Mouse (Mus musculus): Measurements from ENCODE around the gene Frzb.
A peak's percentile ranks its signal among the peaks of the same experiment; 100 is the strongest.

The Frzb gene

DNA sequence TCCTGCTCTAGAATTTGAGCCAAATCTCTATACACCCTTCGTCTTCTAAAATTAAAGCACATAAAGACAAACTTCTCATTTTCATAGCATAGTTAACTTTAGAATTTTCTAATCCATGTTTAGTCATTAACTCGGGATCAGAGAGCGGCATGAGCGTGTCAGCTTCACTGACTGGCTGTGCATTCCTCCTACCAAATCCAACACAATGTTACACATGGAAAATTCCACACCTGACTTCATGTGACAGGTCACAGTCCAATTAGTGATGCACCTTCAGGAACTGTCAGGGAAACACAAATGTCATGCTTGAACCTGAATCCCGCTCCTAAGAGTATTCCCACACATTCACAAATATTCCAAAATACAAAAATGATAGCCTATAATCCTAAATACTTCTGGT, 24.3 kb downstream of the Frzb start:
- DNase-seq (ENCODE audit: low spot score) = no peak

DNA sequence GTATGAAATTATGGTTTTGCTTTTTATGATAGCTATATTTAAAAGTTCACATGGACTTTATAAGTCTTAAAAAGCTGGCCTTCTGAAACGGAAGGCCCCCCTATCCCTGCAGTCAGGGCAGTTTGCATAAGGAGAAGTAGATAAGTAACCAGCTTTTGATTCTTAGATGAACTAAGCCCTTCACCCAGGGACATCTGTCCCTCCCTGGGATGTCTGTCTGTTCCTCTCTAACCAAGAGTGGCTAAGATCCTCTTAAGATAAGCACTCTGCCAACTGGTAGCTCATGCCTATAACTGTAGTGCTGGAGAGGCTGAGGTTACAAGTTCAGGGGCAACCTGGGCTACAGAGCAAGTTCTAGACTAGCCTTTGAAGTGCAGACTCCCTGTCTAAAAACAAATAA, 25.4 kb downstream of the Frzb start:
- DNase-seq (ENCODE audit: low spot score) = no peak

DNA sequence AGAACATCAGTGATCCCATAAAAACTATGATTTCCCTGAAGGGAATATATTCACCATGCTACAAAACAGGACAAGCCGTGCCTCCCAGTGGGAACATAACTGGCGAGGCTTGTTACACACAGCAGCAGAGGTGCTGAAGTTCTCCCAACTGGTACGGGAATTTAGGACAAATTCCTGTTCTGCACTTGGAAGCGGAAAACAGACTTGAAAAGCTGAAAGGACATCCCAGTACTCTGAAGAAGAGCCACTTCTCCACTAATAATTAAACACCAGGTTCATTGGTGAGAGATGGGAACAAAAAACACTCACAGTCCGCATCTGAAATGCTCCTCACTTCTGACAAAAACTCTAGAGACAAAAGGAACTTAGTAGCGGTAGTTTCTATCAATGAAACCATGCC, 31.1 kb downstream of the Frzb start:
- DNase-seq (ENCODE audit: low spot score) = no peak

DNA sequence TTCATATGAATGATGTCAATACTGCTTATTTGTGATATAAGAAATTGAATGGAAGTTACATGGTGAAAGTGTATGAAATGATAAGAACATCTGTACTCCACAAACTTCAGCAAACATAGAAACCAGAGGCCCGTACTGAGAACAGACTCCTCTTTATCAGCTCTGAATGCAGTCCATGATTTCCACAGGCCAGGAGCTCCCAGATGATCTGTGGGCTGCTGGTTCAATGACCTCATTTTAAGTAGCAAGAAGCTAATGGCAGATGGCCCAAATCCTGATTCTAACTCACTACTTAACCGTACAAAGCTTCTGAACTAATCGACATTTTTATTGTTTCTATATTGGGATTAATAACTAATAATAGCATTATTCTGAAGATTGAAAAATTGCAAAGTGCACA, 33.0 kb downstream of the Frzb start:
- no peak for DNase-seq (ENCODE audit: low spot score)

DNA sequence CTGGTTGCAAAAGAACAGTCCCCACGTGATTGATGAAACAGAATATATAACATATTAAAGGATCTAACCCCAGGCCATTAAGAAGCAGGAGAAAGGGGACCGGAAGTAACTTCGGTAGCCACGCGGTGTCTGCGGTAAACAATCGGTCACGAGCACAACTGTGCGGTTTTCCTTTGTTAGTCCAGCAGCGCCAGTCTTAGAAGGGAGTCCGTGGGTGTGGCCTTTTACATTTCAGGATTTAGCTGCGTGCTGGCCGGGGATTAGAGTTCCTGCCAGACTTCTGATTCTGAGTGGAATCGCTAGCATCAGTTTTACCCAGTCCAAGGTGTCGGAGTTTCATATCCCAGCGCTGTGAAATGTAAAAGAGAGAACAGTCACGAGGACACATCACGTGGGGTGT, 34.3 kb downstream of the Frzb start:
- no peak for DNase-seq (ENCODE audit: low spot score)

DNA sequence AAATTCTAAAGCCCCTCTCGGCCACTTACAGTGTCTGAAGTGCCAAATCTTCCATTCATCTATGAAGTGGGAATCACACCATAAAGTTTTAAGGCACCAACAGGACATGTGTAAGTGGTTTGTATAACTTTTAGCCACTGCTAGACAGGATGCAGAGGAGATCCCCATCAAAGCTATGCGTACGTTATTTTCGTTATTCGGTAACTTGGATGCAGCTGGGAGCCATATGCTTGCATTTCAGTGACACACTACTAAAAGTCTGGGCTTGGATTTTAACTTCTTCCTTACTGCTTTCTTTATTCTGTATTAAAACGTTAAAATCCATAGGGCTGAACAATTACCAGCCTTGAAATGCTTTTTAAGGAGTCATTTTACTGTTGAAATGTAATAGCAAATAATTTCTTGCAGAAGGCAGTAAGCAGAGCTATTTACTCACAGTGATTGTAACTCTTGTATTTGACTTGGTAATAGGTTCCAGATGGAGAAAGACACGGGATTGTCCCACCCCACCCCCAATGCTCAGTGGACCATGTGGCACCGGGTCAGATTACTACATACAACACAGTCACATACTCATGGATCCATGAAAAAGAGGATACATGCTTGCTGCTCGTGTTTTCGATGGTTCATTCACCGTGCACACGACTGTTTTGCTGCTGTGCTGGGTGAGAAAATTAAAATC, 37.4 kb downstream of the Frzb start:
- DNase-seq (ENCODE audit: low spot score) = peak; percentile 82

DNA sequence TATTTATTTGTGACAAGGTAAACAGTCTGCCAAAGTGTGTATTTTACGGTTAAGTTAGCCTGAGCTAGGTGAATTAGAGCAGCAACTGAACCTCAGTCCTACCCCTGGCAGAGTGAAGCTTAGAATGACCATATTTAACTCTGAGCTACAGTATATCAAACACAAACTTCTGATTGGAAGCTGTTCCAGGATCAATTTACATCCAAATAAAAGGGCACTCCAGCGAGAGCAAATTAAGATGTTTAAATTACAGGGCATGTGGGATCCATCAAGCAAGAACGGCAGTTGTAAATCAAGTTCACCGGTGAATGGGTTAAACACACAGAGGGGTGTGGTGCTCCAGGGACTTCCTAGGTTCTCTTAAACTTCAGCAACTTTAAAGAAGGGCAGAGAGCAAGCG, 42.7 kb downstream of the Frzb start:
- peak; percentile 75 for DNase-seq (ENCODE audit: low spot score)

DNA sequence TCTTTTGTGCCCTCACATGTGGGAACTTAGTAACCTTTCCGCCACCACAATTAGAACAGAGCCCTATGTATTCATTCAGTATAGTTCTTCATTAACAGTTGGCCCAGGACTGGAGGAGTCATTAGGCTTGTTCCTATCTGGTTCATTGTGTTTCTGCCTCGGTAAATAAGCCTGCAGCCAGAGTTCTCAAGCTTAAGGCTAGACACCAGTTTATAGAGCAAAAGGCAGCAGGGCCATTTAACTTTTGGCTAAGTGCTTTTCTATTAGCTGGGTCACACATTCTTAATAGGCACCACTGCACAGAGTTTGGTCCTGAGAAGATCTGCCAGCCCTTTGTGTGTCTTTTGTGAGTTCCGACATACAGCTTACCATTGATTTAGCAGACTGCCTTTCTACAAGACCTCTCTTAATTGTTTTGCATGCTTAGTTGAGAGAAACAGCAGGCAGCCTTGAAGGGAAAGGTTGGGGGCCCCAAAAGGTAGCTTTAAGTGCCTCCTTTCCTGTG, 48.8 kb downstream of the Frzb start:
- peak; percentile 79 for DNase-seq (ENCODE audit: low spot score)

DNA sequence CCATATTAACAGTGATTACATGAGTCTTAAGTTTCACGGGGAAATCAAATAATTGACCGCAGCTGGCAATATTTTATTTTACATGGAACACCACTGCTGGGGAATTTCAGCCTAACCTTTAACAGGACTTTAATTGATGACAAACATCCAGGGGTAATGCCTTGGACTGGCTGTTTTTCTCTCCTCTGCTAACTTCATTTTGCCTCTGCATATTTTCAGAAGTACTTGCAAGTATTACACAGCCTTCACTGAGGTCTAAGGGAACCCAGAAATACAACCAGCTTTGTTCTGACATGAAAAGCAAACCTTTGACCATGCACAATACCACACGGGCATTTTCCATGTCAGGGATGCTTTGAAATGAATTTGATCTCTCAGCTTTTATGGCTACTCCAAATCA, 50.6 kb downstream of the Frzb start:
- DNase-seq (ENCODE audit: low spot score) = peak; percentile 53

DNA sequence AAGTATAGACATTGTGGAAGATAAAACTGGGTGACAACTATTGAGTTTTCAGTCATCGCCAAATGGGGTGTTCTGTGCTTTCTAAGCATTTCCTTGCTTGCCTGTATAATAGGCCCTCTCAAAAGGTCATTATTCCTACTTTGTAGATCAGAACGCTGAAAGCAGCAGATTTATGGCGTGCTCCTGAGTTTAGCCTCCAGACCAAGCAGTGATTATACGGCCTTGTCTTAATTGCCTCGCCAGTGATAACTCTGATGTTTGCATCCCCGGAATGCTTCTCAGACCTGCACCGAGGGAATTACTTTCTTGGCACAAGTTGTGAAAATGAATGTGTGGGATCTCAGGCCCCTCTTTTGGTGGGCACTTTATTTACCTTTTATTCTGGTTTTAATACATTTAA, 51.4 kb downstream of the Frzb start:
- peak; percentile 58 for DNase-seq (ENCODE audit: low spot score)

DNA sequence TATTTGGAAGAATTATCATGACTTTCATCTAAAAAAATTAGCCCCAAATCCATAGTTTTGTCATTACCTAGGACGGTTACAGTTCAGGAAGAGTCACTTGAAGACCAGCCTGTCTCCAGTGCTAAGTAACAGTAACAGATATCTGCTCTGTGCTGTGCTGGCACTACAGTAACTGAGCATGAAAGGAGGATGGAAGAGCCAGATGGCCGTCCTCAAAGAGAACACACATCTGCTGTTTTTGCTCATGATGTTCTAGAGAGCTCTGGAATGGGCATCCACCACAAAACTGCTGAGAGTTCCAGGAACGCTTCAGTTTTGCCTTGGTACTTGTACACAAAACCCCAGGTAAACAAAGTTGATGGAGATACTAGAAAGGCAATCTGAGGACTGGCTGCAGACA, 59.1 kb downstream of the Frzb start:
- DNase-seq (ENCODE audit: low spot score) = no peak

DNA sequence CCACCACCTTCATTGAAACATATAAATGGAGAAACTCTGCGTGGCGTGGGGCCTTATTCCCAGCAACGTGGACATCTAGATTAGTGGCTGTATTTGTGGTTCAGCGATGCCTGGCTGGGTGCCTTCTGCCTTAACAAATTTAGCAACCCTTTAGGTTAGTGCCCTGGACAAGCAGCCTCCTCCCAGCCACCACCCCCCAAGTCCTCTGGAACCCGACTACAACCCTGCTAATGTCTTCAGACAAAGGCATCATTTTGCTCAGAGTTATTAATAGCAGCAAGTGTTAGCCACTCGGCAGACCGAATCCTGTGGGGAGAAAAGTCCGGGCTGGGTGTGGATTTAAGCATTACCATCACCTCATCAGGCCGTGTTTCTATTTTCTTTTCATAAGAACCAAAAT, 59.8 kb downstream of the Frzb start:
- DNase-seq (ENCODE audit: low spot score) = no peak

DNA sequence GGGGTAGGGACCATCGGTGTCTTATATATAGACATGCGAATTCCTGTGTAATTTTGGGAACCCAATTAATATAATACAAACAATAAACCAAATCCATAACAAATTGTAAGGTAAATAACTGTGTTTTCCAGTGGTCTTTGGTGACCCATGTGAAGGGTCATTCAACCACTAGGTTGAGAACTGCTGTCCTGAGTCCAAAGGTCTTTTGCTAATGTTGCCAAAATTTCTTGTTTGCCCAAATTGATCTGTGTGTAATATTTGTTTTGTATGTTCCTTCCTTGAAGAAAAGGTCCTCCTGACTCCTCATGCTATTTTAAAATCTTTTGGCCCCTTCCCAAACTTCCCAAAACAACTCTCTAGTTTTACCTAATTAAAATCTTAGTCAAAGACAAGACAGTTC, 61.2 kb downstream of the Frzb start:
- DNase-seq (ENCODE audit: low spot score) = no peak

DNA sequence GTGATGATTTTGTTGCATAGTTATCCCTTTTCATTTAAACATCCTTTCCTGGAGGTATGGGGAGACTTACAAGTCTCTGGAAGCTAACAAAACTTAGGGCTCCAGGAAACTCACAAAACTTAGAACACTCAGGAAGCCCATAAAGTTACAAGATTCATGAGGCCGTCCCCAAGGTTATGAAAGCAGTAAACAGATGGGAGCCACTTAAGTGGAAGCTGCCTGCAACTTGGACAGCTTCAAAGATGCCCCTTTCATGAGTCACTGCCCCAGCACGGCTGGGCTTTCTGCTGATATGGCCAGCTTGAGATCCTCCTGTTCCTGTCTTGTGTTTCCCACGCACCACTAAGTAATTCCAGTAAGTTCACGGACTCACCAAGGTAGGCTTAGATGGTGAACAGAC, 63.0 kb downstream of the Frzb start:
- DNase-seq (ENCODE audit: low spot score) = no peak

DNA sequence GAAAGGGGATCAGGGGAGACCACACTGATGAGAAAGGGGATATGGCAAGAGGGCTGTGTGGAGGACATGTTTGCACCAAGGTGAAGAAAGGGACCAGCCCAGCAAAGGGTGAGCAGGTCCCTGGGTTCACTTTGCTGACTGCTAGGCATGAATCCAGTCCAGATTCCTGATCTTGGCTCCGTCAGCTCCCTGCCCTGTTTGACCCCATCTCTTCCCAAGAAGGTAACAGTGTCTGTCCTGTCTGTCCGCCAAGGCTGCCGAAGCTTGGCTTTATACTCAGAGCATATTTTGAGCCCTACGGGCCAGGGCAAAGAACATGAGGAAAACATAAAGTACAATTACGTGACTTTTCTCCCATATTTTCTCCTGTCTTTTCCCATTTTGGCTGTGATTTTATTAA, 67.6 kb downstream of the Frzb start:
- no peak for DNase-seq (ENCODE audit: low spot score)

DNA sequence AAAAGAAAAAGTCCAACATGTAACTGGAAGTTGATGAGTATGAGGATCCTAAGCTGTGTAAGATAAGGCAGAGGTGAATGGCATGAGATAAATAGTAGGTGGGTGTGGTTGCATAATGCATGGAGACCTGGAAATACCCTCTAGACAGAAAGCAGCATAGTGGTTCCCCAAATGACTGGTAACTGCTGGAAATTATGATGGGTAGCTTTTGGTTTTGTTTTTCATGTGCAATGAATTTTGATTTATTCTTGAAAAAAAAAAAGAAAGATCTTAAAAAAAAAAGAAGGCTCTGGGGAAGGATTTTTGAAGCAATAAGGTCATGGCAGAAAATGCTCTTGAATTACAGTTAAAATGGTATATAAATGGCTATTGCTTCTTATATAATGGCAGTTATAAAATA, 72.5 kb downstream of the Frzb start:
- no peak for DNase-seq (ENCODE audit: low spot score)

DNA sequence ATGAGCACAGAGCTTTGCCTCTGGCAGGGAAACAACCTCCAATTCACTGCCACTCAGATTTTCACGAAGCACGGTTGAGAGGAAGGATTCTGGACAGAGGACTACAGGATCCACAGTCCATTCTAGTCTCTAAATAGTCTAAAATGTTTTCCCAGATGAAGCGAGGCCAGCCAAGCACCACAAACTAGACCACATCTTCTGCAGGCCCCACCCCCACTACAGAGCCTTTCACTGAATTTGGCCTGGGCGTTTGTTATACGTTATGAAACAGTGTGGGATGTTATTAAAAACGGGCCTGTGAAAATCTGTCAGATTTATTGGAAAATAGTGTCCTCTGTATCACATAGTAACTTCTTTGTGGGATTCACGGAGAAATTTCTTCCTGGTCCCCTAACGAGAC, 76.0 kb downstream of the Frzb start:
- DNase-seq (ENCODE audit: low spot score) = no peak
